Mouse (Mus musculus): Measurements from ENCODE around the gene Pou4f2.

- no peak for TF ChIP-seq CTCF (IDR thresholded peaks at IDR 0.05; ENCODE audit: insufficient read depth, low read depth, low read length)
- TF ChIP-seq POLR2A (IDR thresholded peaks at IDR 0.05; ENCODE audit: insufficient read depth, low read depth, low read length), result no peak
Observed at GRCm38 (mm10) chr8:78423937-78424336, 12.5 kb downstream of the Pou4f2 start.
